Mouse (Mus musculus): ENCODE results near the gene Gm853. TPM values are rescaled to one million over a fixed set of nuclear protein-coding genes. Genes with fewer than 3 reads are reported as not detected.

Gene Gm853
- polyA plus RNA-seq (2012; rRNA removed): not detected in 2 replicates

GRCm38 (mm10) chr4:130222179-130222578 lies at the start of gene Gm853:
TSS of gene Gm853 (minus strand) at chr4:130222401.

GRCm38 (mm10) chr4:130175072-130175711 lies 47.0 kb downstream of the Gm853 start, which contains the start of gene Tinagl1:
TSS of gene Tinagl1 (minus strand) at chr4:130175122.

Other genes with a start within 250 kb of the Gm853 start
- 5.6 and 10.3 TPM in 2 replicates for gene Adgrb2, start 237.5 kb downstream of the Gm853 start, polyA plus RNA-seq (2012; rRNA removed)
- gene Col16a1, start 174.6 kb downstream of the Gm853 start, polyA plus RNA-seq (2012; rRNA removed): 47.8 and 49.7 TPM in 2 replicates
- 176 and 208 TPM in 2 replicates for gene Pef1, start 119.8 kb downstream of the Gm853 start, polyA plus RNA-seq (2012; rRNA removed)
- gene Hcrtr1, start 83.0 kb downstream of the Gm853 start, polyA plus RNA-seq (2012; rRNA removed): 5.7 and 8.3 TPM in 2 replicates
- gene Tinagl1, start 47.3 kb downstream of the Gm853 start, polyA plus RNA-seq (2012; rRNA removed): 287 and 335 TPM in 2 replicates
- 482 and 721 TPM in 2 replicates for gene Serinc2, start 56.8 kb upstream of the Gm853 start, polyA plus RNA-seq (2012; rRNA removed)
- 2.3 and 2.4 TPM in 2 replicates for gene Fabp3, start 86.2 kb upstream of the Gm853 start, polyA plus RNA-seq (2012; rRNA removed)
- gene Gm10570, start 86.3 kb upstream of the Gm853 start, polyA plus RNA-seq (2012; rRNA removed): 0.29 TPM in 1 of 2 replicates, not detected in the other
- gene Zcchc17, start 137.5 kb upstream of the Gm853 start, polyA plus RNA-seq (2012; rRNA removed): 19.2 and 23.7 TPM in 2 replicates
- 26.0 and 27.8 TPM in 2 replicates for gene Snrnp40, start 137.7 kb upstream of the Gm853 start, polyA plus RNA-seq (2012; rRNA removed)

Measured in colon, adult 2 months (tissue).